Mouse (Mus musculus) brain, embryonic 14.5 days (tissue): ENCODE measurements at regions not wholly inside any gene's neighbourhood (a gene's known extent, or its start where the extent isn't known, plus 50 kb on each side); places are given as distances from the start of the nearest gene placed in this dataset.

Experiments
- CTCF ChIP-seq: fragments of 200-500 bp; IDR thresholded peaks from 2 replicates; pipeline ENCODE4 v1.5.1; 2012; ENCODE audit warnings: inconsistent platforms, mild to moderate bottlenecking, moderate library complexity, borderline replicate concordance; ENCODE audit not compliant: insufficient read depth, insufficient read length; ENCODE audit errors: extremely low read depth
- POLR2A ChIP-seq: fragments of 200-500 bp; IDR thresholded peaks from 2 replicates; pipeline ENCODE4 v1.6.1; 2012; ENCODE audit warnings: mild to moderate bottlenecking, inconsistent platforms, borderline replicate concordance; ENCODE audit not compliant: poor library complexity, insufficient read depth, insufficient read length, severe bottlenecking; ENCODE audit errors: extremely low read depth

- TF ChIP-seq POLR2A (no peak), CTCF (no peak)
Measured at GRCm38 (mm10) chr13:102108916-102109315, 340.9 kb upstream of the Pik3r1 start.
